Mouse (Mus musculus) liver, embryonic 14.5 days (tissue): ENCODE measurements around the gene Por.

Experiments used
- CTCF ChIP-seq: IDR thresholded peaks from 2 replicates; pipeline ENCODE4 v1.5.1; 2016; ENCODE audit warnings: antibody characterized with exemption, low read depth, control low read depth
- EP300 ChIP-seq: IDR thresholded peaks from 2 replicates; pipeline ENCODE4 v1.6.1; 2016; ENCODE audit warnings: antibody characterized with exemption, low read depth

DNA sequence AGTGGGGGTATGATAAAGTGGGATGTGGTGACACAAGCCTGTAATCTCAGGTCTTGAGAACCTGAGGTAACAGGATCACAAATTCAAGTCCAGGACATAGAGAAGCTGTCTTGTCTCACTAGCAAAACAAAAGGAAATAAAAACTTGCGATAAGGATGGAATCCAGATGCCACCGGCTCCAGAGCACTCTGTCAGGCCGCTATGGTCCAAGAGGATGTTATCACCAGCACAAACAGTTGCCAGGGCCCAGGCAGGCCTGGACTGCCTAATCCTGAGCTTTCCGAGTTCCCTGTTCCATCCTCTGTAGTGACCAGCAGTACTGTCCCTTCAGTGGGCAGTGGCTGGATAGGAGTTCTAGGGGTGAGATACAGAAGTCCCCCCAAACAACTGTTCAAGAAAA, 9.9 kb upstream of the Por start:
- TF ChIP-seq CTCF (no peak), EP300 (no peak)
